Mouse (Mus musculus) heart, adult 2 months (tissue): Measurements from ENCODE around the gene Numb. TPM values are rescaled to one million over a fixed set of nuclear protein-coding genes. Genes with fewer than 3 reads are reported as not detected.

Experiments used
- DNase-seq, 2 experiments: peaks; one replicate each; pipeline ENCODE4 v3.0.0; 2021
- H3K27ac ChIP-seq: fragments of 200-600 bp; 2 replicates; pipeline ENCODE4 v1.8.1; 2022
- H3K27me3 ChIP-seq: fragments of 200-500 bp; 2 replicates; pipeline ENCODE4 v1.6.1; 2012; ENCODE audit warnings: mild to moderate bottlenecking, low read length, inconsistent platforms, mixed read lengths; ENCODE audit not compliant: control insufficient read depth, insufficient read depth
- H3K36me3 ChIP-seq: fragments of 200-500 bp; 2 replicates; pipeline ENCODE4 v1.6.1; 2012; ENCODE audit warnings: low read length, inconsistent platforms; ENCODE audit not compliant: control insufficient read depth, insufficient read depth
- H3K4me1 ChIP-seq: fragments of 200-500 bp; 2 replicates; pipeline ENCODE4 v1.6.1; 2011; ENCODE audit warnings: low read length; ENCODE audit not compliant: control insufficient read depth, insufficient read depth
- H3K4me3 ChIP-seq: fragments of 200-600 bp; 2 replicates; pipeline ENCODE4 v1.8.1; 2022
- H3K79me2 ChIP-seq: fragments of 200-500 bp; replicated peaks from 2 replicates; pipeline ENCODE4 v1.6.1; 2012; ENCODE audit warnings: mild to moderate bottlenecking, inconsistent platforms, low read length, moderate library complexity, mixed read lengths; ENCODE audit not compliant: control insufficient read depth, insufficient read depth
- H3K9ac ChIP-seq: fragments of 200-500 bp; 2 replicates; pipeline ENCODE4 v1.6.1; 2012; ENCODE audit warnings: low read depth, mild to moderate bottlenecking, control low read depth, inconsistent platforms, low read length, mixed read lengths
- CTCF ChIP-seq: fragments of 200-600 bp; IDR thresholded peaks from 2 replicates; pipeline ENCODE4 v1.8.1; 2022; ENCODE audit warnings: antibody characterized with exemption, mild to moderate bottlenecking, moderate library complexity
- EP300 ChIP-seq: fragments of 200-500 bp; IDR thresholded peaks from 2 replicates; pipeline ENCODE4 v1.6.1; 2011; ENCODE audit warnings: low read depth, low read length, control low read depth; ENCODE audit not compliant: insufficient read depth
- POLR2A ChIP-seq: fragments of 200-500 bp; IDR thresholded peaks from 2 replicates; pipeline ENCODE4 v1.6.1; 2011; ENCODE audit warnings: mild to moderate bottlenecking, low read depth, low read length, control low read depth; ENCODE audit not compliant: insufficient read depth
- WGBS: fragments of 180-500 bp; shearing (Covaris S2); methylation state at CpG from one replicate; pipeline ENCODE4 v1.1.7; 2018; 5-methylcytosine and 5-hydroxymethylcytosine counted together
- intact Hi-C: fragments of 180-260 bp; cut with DNase I; formaldehyde crosslinking; loops from one replicate; pipeline ENCODE4 v1.15.1; 2025
- polyA plus RNA-seq: library from polyadenylated mRNA; depleted of rRNA; stranded (reverse); fragments of >200 nt; gene quantifications from 2 replicates; pipeline ENCODE4 v1.2.3, GENCODE M21; 2012; rRNA removed
- total RNA-seq, 2 experiments: library from RNA; stranded (reverse); gene quantifications; 2 replicates each; pipeline ENCODE4 v1.2.3; 2021

Gene Numb
- total and polyA plus RNA-seq, 3 experiments, result 31.1 to 32.3 (median 31.6) TPM

GRCm38 (mm10) chr12:83762706-83763105, 159.0 kb downstream of the Numb start:
- H3K36me3 ChIP-seq, result no peaks in the 10 kb centered on the region
- DNase-seq, result no peak
- no peaks in the 10 kb centered on the region for H3K79me2 ChIP-seq
- H3K9ac ChIP-seq, result no peak overlapping the region
- intact Hi-C loops, result no loop called here
- TF ChIP-seq EP300, result no peak
- no peak for TF ChIP-seq CTCF
- TF ChIP-seq POLR2A, result no peak
- H3K27me3 ChIP-seq, result no peaks in the 10 kb centered on the region
- peak overlapping the region; percentile 40; the same call in 1 of the 2 replicates for H3K27ac ChIP-seq
- WGBS, result 34% methylated on average over 4 of the region's 4 CpGs
- H3K4me3 ChIP-seq, result no peak overlapping the region
- peaks cover 2% of the 10 kb centered on the region for H3K4me1 ChIP-seq

- Histone ChIP-seq H3K27me3 (no peaks in the 10 kb centered on the region), H3K79me2 (no peaks in the 10 kb centered on the region), H3K4me3 (no peak overlapping the region), H3K36me3 (no peaks in the 10 kb centered on the region), H3K4me1 (peaks cover 2% of the 10 kb centered on the region), H3K9ac (no peak overlapping the region), H3K27ac (no peak overlapping the region)
- intact Hi-C loops, result no loop called here
- DNase-seq, result no peak
- 84% methylated on average over 2 of the region's 2 CpGs for WGBS
- TF ChIP-seq CTCF (no peak), POLR2A (no peak), EP300 (no peak)
Observed at GRCm38 (mm10) chr12:83760201-83760600, 161.5 kb downstream of the Numb start.

GRCm38 (mm10) chr12:83758735-83759134, 163.0 kb downstream of the Numb start:
- TF ChIP-seq POLR2A, result no peak
- no peak for TF ChIP-seq CTCF
- no peak for TF ChIP-seq EP300
- intact Hi-C loops, result no loop called here
- Histone ChIP-seq H3K27me3 (no peaks in the 10 kb centered on the region), H3K36me3 (no peaks in the 10 kb centered on the region), H3K4me1 (peaks cover 2% of the 10 kb centered on the region), H3K27ac (no peak overlapping the region), H3K79me2 (no peaks in the 10 kb centered on the region), H3K9ac (no peak overlapping the region), H3K4me3 (no peak overlapping the region)
- WGBS, result 92% methylated on average over 10 of the region's 10 CpGs
- DNase-seq, result no peak

GRCm38 (mm10) chr12:83752495-83752894, 169.2 kb downstream of the Numb start:
- Histone ChIP-seq H3K27ac (no peak overlapping the region), H3K36me3 (no peaks in the 10 kb centered on the region), H3K4me1 (peaks cover 2% of the 10 kb centered on the region; the same call in 1 of the 2 replicates), H3K27me3 (no peaks in the 10 kb centered on the region), H3K79me2 (no peaks in the 10 kb centered on the region), H3K4me3 (no peak overlapping the region), H3K9ac (no peak overlapping the region)
- TF ChIP-seq POLR2A, result no peak
- TF ChIP-seq EP300, result no peak
- TF ChIP-seq CTCF, result no peak
- 2% methylated on average over 2 of the region's 2 CpGs for WGBS
- DNase-seq, result peak in 1 of 2 experiments; percentile 34
- intact Hi-C loops, result no loop called here

GRCm38 (mm10) chr12:83749186-83749585, 172.5 kb downstream of the Numb start:
- Histone ChIP-seq H3K27me3 (no peaks in the 10 kb centered on the region), H3K27ac (no peak overlapping the region), H3K9ac (no peak overlapping the region), H3K79me2 (no peaks in the 10 kb centered on the region), H3K36me3 (no peaks in the 10 kb centered on the region), H3K4me3 (no peak overlapping the region), H3K4me1 (peaks cover 2% of the 10 kb centered on the region; the same call in 1 of the 2 replicates)
- WGBS, result 68% methylated on average over 1 of the region's 1 CpGs
- no peak for DNase-seq
- TF ChIP-seq POLR2A, result no peak
- intact Hi-C loops, result no loop called here

Other genes starting within 250 kb of the Numb start
- 10 to 100 TPM; 35.1 to 38.0 TPM for gene Psen1, start 233.8 kb downstream of the Numb start, total RNA-seq
- 16.8 and 24.5 TPM in 2 replicates for gene Psen1, start 233.8 kb downstream of the Numb start, polyA plus RNA-seq
- gene Papln, start 158.3 kb downstream of the Numb start, total RNA-seq, result 1 to 10 TPM; 4.9 to 7.5 TPM
- gene Papln, start 158.3 kb downstream of the Numb start, polyA plus RNA-seq, result 8.7 and 13.1 TPM in 2 replicates
- 1 to 10 TPM; 4.4 to 4.7 TPM for gene Riox1, start 28.7 kb upstream of the Numb start, total RNA-seq
- gene Riox1, start 28.7 kb upstream of the Numb start, polyA plus RNA-seq, result 2.8 and 3.4 TPM in 2 replicates
- not detected for gene Heatr4, start 62.9 kb upstream of the Numb start, total RNA-seq
- not detected in 2 replicates for gene Heatr4, start 62.9 kb upstream of the Numb start, polyA plus RNA-seq
- 100 to 1,000 TPM; 112 to 114 TPM for gene Acot2, start 65.9 kb upstream of the Numb start, total RNA-seq
- 44.4 and 52.6 TPM in 2 replicates for gene Acot2, start 65.9 kb upstream of the Numb start, polyA plus RNA-seq
- gene Acot1, start 87.6 kb upstream of the Numb start, total RNA-seq, result 10 to 100 TPM; 53.0 to 54.4 TPM
- gene Acot1, start 87.6 kb upstream of the Numb start, polyA plus RNA-seq, result 8.1 and 22.9 TPM in 2 replicates
- gene Acot4, start 116.4 kb upstream of the Numb start, total RNA-seq, result 1 to 10 TPM in 1 of 2 experiments, under 1 TPM in 1; 0.91 to 1.3 TPM
- 0.53 and 0.61 TPM in 2 replicates for gene Acot4, start 116.4 kb upstream of the Numb start, polyA plus RNA-seq
- not detected for gene Gm49366, start 117.0 kb upstream of the Numb start, total RNA-seq
- 2.0 TPM in 1 of 2 replicates, not detected in the other for gene Gm49366, start 117.0 kb upstream of the Numb start, polyA plus RNA-seq
- under 1 TPM; 0.84 TPM for gene Acot3, start 130.2 kb upstream of the Numb start, total RNA-seq
- gene Acot3, start 130.2 kb upstream of the Numb start, polyA plus RNA-seq, result 0.32 and 0.57 TPM in 2 replicates
- gene Acot5, start 147.4 kb upstream of the Numb start, total RNA-seq, result not detected
- gene Acot5, start 147.4 kb upstream of the Numb start, polyA plus RNA-seq, result not detected in 2 replicates
- 1 to 10 TPM; 2.2 TPM for gene Acot6, start 178.7 kb upstream of the Numb start, total RNA-seq
- 1.5 and 2.6 TPM in 2 replicates for gene Acot6, start 178.7 kb upstream of the Numb start, polyA plus RNA-seq
- gene Dnal1, start 192.4 kb upstream of the Numb start, total RNA-seq, result 1 to 10 TPM; 6.9 to 7.9 TPM
- gene Dnal1, start 192.4 kb upstream of the Numb start, polyA plus RNA-seq, result 3.4 and 5.4 TPM in 2 replicates
- gene Pnma1, start 226.6 kb upstream of the Numb start, total RNA-seq, result under 1 TPM; 0.10 to 0.20 TPM
- gene Pnma1, start 226.6 kb upstream of the Numb start, polyA plus RNA-seq, result 0.04 and 0.06 TPM in 2 replicates